Mouse (Mus musculus): ENCODE data around the gene Gm49403.

GRCm38 (mm10) chr19:8851639-8852038 lies 32.1 kb upstream of the Gm49403 start:
- 0 out of 2 replicates have a peak, but pooled peaks have one; percentile 22 for TF ChIP-seq CTCF (conservative IDR thresholded peaks at IDR 0.05; ENCODE audit: insufficient read depth, insufficient read length, low read depth, low read length)
- TF ChIP-seq POLR2A (IDR thresholded peaks at IDR 0.05; ENCODE audit: low read depth, low read length): no peak

All from kidney, adult 2 months (tissue).